Mouse (Mus musculus): ENCODE results near the gene Ep400.

GRCm38 (mm10) chr5:110786081-110786835 is 15.7 kb upstream of the Ep400 start:
- TF ChIP-seq CTCF (IDR thresholded peaks at IDR 0.05; ENCODE audit: extremely low read depth, insufficient read depth, insufficient read length, insufficient replicate concordance) (no peak), POLR2A (IDR thresholded peaks at IDR 0.05; ENCODE audit: low read depth, low read length) (no peak)
